In genomic region chr4:153662731-153663130, GRCm38 (mm10) we compare ENCODE assay signal across 17 mouse cellular contexts.
"Had no signal": no experiment of that assay in that cellular context is flagged by ENCODE, and none has a peak within 500 bp of the region (broad histone marks: within the 10 kb centered on the region; RNA-seq: fewer than 3 reads in every experiment).

No protein-coding gene starts in this region.

- H3K4me1 ChIP-seq: intestine, embryonic 15.5 days; lung, embryonic 15.5 days; megakaryocyte, embryonic 14.5 days; stomach, embryonic 15.5 days had no signal

- H3K4me2 ChIP-seq: intestine, embryonic 15.5 days; limb, embryonic 12.5 days; liver, embryonic 13.5 days; lung, embryonic 15.5 days; midbrain, embryonic 11.5 days; stomach, embryonic 15.5 days had no signal

- H3K36me3 ChIP-seq: intestine, embryonic 15.5 days; limb, embryonic 12.5 days; liver, embryonic 13.5 days; lung, embryonic 15.5 days; stomach, embryonic 15.5 days had no signal

- H3K27ac ChIP-seq: intestine, embryonic 15.5 days; limb, embryonic 12.5 days; liver, embryonic 13.5 days; lung, embryonic 15.5 days; macrophage; stomach, embryonic 15.5 days had no signal

- H3K9me3 ChIP-seq: intestine, embryonic 15.5 days; liver, embryonic 13.5 days; lung, embryonic 15.5 days; stomach, embryonic 15.5 days had no signal

- DNase-seq: kidney, adult 18-20 months; layer of hippocampus, adult 9-11 months; liver; liver, embryonic 13.5 days; liver, postnatal 0 days; lung, postnatal 14 days; right cerebral cortex, postnatal 14 days; thymus, adult 2 months; thymus, postnatal 25 days had no signal

- ATAC-seq: intestine, embryonic 15.5 days; liver, postnatal 0 days; midbrain, embryonic 16.5 days had no signal

- H3K9ac ChIP-seq: intestine, embryonic 15.5 days; limb, embryonic 12.5 days; liver, embryonic 13.5 days; liver, postnatal 0 days; lung, embryonic 15.5 days; stomach, embryonic 15.5 days had no signal

- H3K27me3 ChIP-seq: intestine, embryonic 15.5 days; limb, embryonic 12.5 days; liver, embryonic 13.5 days; lung, embryonic 15.5 days; megakaryocyte, embryonic 14.5 days; stomach, embryonic 15.5 days had no signal

- H3K4me3 ChIP-seq: intestine, embryonic 15.5 days; limb, embryonic 12.5 days; liver, embryonic 13.5 days; lung, embryonic 15.5 days; stomach, embryonic 15.5 days had no signal
